Mouse (Mus musculus) left cerebral cortex, adult 9 months (tissue): ENCODE measurements around the gene St7.
A peak's percentile ranks its signal among the peaks of the same experiment; 100 is the strongest.

Source experiments
- DNase-seq, 2 experiments: peaks; one replicate each; pipeline ENCODE4 v3.0.0; 2022; ENCODE audit warnings: low spot score in 2 of 2

St7 gene

DNA sequence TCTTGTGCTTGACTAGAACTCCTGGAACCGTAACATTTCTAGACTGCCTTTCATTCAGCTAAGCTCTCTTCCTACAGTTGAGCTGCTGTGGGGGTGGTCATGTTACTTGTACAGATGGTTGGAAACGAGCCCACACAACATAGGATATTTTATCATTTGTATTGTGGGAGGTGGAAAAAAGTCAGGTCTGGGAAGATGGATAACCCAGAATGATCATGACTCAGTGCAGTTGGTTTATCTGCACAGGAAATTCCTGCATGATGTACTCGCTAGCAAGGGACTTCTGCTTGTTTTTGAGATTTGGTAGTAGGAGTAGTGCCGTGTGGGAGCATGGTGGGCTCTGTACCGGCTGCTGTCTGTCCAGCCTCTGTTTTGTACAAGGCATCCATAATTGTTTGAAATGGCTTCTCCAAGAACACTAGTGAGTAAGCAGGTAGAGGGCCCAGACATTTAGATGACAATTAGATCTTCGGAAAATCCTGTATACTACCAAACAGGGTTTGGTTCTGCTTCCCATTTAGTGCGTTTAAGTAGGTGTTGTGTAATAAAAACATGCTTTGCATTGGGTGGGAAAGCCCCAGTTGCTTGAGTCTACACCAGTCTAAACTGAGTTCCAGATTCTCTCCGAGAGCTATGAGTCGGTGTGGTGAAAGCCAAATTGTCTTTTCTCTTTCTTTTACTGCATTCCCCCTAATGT is 71.4 kb downstream of the St7 start:
- peak; percentile 76 to 86 for DNase-seq

DNA sequence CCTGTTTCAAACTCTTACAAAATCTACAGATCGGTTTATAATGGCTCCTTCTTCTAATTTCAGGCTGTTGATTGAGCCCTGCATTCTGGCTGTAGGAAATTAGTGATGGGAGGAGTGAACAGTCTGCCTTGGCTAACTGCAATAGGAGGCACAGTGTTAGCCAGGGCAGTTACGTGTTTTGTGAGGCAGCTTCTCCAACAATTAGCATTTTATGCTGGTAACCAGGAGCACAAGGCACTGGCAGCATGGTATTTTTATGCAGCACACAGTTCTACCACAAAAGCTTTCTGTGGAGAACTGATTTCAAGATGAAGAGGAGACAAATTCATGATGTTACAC is 71.9 kb downstream of the St7 start:
- DNase-seq = no peak

DNA sequence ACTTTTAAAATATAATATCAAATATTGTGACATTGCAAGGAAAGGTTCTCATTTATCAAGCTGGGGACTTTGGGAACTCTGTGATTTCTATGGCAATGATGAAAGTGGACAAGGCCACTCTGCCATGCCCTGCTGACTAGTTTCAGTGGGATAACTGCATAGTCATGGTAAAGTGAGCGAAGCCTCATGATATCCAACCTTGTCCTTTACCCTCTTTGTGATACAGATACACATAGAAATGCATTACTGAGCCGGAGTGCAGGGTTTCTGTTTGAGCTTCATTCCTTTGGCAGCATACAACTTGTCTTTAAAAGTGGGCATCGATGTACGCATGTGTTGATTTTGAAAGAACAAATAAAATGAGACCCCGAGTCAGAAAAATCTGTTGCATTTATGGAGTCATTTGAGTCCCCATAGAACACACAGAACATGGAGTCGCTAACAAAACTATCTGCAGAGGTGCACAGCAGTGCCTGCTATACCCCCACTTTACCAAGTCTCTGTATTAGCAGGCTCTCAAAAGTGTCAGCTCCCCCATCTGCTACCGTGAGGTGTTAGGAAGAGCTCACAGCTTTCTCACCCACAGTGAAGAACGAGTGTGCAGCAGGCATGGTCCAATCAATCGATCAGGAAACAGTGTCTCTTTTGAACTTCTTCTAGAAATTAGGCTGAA is 77.4 kb downstream of the St7 start:
- DNase-seq = no peak

GRCm38 (mm10) chr6:17770645-17771345 is 78.1 kb downstream of the St7 start:
- no peak for DNase-seq

DNA sequence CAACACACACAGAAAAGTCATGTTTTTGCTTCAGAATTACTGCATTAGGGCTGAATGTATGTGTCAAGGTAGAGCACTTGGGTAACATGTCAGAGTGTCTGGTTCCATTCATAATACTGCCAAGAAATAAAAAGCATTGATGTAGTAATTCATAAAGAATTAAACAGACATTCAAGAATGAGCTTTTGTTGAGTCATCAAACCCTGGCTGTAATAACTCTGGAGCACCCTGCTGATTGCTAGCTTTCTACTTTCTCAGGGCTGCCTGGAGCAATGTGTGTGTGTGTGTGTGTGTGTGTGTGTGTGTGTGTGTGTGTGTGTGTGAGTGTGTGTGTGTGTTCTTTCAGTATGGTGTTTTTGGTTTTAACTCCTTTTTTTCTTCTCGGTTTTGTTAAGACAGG is 78.7 kb downstream of the St7 start:
- no peak for DNase-seq

- DNase-seq = no peak
Measured at GRCm38 (mm10) chr6:17772514-17772913, 79.8 kb downstream of the St7 start.

DNA sequence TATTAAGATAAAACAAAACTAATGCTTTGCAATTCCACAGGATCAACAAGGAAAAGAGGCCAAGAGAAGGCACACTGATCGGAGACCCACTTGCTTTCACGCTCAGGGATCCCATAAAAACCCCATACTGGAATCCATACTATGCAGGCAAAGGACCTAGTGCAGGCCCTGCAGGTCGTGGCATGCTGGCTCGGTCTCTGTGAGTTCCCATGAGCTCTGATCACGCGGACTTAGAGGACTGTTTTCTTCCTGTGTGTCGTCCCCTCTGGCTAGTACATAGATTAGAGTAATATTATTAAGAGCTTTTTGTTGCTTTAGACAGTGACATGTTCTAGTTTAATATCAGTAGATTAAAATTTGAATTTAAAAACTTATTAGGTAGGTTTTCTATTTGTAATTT is 83.3 kb downstream of the St7 start:
- no peak for DNase-seq

- DNase-seq = no peak
Measured at GRCm38 (mm10) chr6:17777018-17777799, 84.5 kb downstream of the St7 start.

DNA sequence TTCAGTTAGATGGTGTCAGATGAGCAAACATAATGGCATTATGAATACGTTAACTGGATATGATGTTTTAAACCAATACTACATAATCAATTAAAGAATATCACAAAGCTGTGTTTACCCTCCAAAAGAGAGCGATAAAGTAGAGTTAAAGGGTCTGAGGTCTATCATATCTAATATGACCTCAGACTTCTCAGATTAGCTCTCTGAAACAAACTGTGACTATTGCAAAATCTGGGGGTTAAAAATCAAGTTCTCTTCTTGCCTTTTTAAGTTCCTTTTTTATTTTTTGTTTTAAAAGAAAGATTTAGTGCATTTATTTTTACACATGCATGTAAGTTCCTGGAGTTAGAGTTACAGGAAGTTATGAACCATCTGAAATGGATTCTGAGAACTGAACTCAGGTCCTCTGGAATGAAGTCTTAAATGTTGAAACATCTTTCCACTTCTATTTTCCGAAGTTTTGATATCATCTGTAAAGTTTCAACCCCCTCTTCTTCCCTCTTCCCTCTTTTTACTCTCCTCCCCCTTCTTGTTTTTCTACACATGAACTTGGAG is 86.0 kb downstream of the St7 start:
- no peak for DNase-seq

- no peak for DNase-seq
Measured at GRCm38 (mm10) chr6:17783511-17783910, 90.8 kb downstream of the St7 start.

GRCm38 (mm10) chr6:17784523-17784922 is 91.8 kb downstream of the St7 start:
- DNase-seq = no peak

DNA sequence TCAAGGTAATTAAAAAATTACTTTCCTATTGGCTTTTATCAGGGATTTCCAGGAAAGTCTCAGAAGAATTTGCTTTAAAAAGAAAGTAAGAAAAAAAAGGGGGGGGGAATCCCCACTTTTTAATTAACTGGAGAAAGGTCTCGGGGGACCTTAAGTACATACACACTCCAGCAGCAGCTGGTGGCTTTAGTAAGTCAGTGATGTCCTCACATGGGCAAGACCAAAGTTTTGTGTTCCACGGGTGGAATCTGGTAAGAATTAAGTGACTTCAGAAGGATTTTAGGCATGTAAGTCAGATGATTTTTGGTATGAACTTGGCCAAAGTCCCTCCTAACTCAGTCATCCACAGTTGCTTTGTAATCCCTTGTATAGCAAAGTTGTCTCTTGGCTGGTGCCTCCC is 92.5 kb downstream of the St7 start:
- no peak for DNase-seq

DNA sequence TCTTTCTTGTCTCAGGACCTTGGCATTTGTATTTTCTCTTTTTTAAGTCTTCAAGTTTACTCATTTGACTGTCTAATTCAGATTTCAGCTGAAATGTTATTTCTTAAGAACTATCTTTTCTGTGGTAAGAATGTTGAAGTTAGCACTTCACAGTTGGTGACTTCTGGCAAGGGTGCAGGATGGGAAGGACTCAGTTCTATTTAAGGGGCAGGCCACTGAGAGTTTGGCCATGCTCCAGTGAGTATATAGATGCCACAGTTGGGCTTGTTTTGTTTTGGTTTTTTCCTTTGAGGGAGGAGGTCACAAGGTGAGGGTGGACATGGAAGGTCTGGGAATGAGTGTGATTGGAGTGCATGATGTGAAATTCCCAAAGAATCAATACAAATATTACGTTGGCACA is 95.1 kb downstream of the St7 start:
- DNase-seq = no peak

DNA sequence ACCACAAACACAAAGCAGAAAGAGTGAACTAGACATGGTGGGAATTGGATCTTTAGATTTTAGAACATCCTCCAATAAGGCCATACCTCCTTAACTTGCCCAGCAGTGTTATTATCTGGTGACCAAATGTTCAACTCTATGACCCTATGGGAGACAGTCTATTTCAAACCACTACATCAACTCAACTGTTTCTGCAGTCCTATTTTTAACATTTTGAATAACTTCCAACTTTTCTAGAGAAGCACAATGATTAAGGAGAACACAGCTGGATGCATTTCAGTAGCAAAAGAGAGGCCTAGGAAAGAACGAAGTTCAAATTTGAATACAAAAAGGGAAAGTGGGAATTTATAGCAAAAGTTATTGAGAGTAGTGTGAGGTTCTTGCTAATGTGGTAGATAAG is 97.5 kb downstream of the St7 start:
- DNase-seq = no peak

GRCm38 (mm10) chr6:17793471-17793870 is 100.7 kb downstream of the St7 start:
- peak in 1 of 2 experiments; percentile 24 for DNase-seq

GRCm38 (mm10) chr6:17797271-17797713 is 104.6 kb downstream of the St7 start:
- DNase-seq = no peak

DNA sequence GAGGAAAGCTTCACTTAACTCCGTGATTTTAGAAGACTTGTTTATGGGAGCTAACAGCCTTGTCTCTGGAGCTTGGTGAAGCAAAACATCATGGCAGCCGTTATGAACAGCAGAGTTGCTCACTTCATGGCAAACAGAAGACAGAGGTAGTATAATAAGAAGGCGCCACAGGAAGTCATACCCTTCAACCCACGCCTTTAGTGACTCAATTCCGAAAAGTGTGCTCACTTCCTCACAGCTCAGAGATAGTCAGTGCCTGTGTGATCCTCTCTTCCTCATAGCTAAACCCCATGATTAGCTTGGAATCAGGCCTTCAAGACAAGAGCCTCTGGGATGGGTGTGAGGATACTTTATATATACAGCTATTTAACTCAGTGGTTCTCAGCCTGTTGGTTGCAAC is 108.0 kb downstream of the St7 start:
- DNase-seq = no peak

DNA sequence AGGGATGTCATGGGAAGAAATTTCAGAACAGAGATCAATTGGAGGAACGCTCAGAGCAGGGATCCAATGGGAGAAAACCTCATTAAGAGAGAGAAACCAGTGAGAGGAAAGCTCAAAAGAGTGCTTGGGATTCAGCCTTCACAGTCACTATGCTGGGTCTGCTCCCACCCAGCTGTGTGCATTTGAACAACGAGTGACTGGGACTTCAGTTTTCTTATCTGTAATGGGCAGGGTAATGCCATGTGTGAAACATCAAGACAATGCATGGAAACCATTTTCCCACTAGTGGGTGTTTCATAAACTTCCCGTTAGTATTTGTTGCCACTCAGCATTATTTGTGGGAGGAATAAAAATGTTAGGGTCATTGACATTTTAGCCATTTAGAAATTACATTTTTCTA is 111.7 kb downstream of the St7 start:
- no peak for DNase-seq

- DNase-seq = no peak
Measured at GRCm38 (mm10) chr6:17806569-17806968, 113.8 kb downstream of the St7 start.

DNA sequence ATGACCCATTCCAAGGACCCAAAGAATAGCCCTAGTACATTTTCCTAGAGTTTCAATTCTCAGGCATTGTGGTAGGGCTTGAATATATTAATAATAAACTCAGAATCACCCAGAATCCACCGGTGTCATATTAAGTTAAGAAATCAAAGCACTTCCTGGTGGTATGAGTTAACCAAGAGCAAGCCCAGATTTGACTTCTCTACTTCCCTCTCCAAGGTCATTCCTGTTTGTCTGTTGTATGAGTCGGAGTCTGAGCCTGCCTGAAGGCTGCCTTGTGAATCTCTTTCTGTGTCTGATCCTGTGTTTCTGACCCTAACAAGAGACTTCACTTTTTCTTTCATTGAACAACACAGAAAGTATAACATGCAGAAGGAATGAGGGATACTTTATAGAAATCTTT is 118.3 kb downstream of the St7 start:
- no peak for DNase-seq

GRCm38 (mm10) chr6:17811531-17811930 is 118.8 kb downstream of the St7 start:
- no peak for DNase-seq

DNA sequence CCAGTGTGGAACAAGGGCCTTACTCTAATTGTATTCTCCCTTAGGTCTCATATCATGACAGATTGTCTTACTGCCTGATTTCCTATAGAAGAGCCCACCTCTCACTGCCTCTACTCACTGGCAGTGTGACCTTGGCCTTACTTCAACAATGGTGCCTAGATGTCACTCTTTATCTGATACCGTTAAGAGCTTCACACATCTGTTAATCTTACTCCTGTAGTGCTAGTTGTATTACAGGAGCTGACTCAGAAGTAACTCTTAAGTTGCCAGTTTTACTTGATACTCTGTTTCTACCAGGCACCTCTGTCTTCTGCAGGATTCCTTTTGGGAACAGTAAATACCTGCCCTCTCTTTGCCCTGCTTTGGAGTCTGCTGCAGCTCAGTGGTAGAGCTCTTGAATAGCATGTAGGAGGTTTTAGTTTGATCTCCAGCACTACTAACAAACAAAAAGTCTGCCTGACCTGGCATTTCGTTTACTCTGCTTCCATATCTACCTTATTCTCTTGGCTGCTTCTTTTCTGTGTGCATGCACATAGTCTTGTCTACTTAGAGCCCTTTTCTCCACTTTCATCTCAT is 121.4 kb downstream of the St7 start:
- no peak for DNase-seq
